Mouse (Mus musculus) left cerebral cortex, postnatal 4 days (tissue): ENCODE results near the gene Dscaml1. TPM values are rescaled to one million over a fixed set of nuclear protein-coding genes. Genes with fewer than 3 reads are reported as not detected.

Source experiments
- DNase-seq: peaks from one replicate; pipeline ENCODE4 v3.0.0-alpha.2; 2022
- intact Hi-C: fragments of 180-260 bp; cut with DNase I; formaldehyde crosslinking; loops from one replicate; pipeline ENCODE4 v1.15.1; 2025
- total RNA-seq, 2 experiments: library from RNA; stranded (reverse); gene quantifications; 2 replicates each; pipeline ENCODE4 v1.2.3; 2021

The Dscaml1 gene
- total RNA-seq, 2 experiments from 2014 or later: 46.6 to 49.1 TPM

- intact Hi-C loops: loop anchor here (5.0 kb wide), 2 partner anchors 108 to 188 kb away; no protein-coding TSS in a partner anchor
- no peak for DNase-seq
Measured at GRCm38 (mm10) chr9:45410614-45411013, 15.8 kb upstream of the Dscaml1 start.

- intact Hi-C loops: loop anchor here (5.0 kb wide), 2 partner anchors 109 to 189 kb away; no protein-coding TSS in a partner anchor
- no peak for DNase-seq
Measured at GRCm38 (mm10) chr9:45411111-45411510, 15.3 kb upstream of the Dscaml1 start.

GRCm38 (mm10) chr9:45411803-45412202, 14.6 kb upstream of the Dscaml1 start:
- intact Hi-C loops: loop anchor here (5.0 kb wide), 2 partner anchors 110 to 190 kb away; no protein-coding TSS in a partner anchor
- no peak for DNase-seq

DNA sequence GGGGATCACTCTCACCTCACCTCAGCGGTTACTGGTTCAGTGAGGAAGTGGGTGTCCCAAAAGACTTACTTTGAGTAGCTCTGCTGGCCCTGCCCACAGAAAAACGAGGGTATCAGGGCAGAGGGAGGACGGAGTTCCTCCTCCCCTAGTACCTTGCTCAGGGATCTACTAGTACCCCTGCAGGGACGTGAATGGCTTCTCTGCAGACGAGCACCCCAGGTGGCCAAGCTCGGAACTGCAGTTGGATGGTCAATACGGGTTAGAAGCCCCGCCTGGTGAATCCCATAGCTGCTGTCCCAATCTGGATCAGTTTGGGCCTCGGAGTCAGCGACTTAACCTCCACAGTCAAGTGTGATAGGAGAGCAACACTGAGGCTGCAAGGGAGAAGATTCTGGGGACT, 14.1 kb upstream of the Dscaml1 start:
- intact Hi-C loops: loop anchor here (5.0 kb wide), 2 partner anchors 110 to 190 kb away; no protein-coding TSS in a partner anchor
- peak; percentile 95 for DNase-seq

GRCm38 (mm10) chr9:45412700-45413477, 13.5 kb upstream of the Dscaml1 start:
- DNase-seq: no peak
- intact Hi-C loops: loop anchor here (5.0 kb wide), 2 partner anchors 111 to 191 kb away; no protein-coding TSS in a partner anchor

DNA sequence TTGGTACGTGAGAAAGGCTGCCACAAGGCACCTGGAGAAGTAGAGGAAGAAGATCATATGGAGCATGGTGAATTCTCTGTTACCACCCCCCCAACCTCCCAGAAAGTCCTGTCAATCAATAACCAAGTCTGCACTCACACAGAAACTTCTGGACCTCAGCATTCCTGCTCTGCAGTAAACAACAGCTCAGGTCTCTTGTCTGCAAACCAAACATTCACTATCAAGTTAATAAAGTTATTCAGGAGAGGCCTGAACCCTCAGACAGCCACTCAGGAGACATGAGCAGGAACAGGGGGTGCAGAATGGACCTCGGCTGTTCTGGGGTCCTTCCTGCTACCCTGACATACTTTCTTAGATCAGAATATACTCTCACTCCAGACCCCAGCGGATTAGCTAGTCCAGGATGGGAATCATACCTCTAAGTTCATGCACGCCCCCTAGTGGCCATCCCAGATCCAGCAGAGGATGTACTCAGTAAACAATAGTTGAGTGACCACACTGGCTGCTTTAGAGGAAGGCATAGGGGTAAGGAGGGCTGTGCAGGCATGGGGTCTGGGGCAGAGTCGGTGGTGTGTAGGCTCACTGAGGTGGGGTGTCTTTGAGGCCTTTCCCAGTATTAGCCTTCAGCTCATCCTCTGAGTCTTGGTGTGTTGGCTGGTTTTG, 12.8 kb upstream of the Dscaml1 start:
- peak; percentile 73 for DNase-seq
- intact Hi-C loops: loop anchor here (5.0 kb wide), 2 partner anchors 111 to 191 kb away; no protein-coding TSS in a partner anchor

- DNase-seq: peak; percentile 74
- intact Hi-C loops: loop anchor here (5.0 kb wide), 1 partner anchor 336 kb away; no protein-coding TSS in a partner anchor
Measured at GRCm38 (mm10) chr9:45415912-45416311, 10.5 kb upstream of the Dscaml1 start.

- DNase-seq: peak; percentile 57
- intact Hi-C loops: loop anchor here (5.0 kb wide), 1 partner anchor 335 kb away; no protein-coding TSS in a partner anchor
Measured at GRCm38 (mm10) chr9:45417245-45417644, 9.2 kb upstream of the Dscaml1 start.

DNA sequence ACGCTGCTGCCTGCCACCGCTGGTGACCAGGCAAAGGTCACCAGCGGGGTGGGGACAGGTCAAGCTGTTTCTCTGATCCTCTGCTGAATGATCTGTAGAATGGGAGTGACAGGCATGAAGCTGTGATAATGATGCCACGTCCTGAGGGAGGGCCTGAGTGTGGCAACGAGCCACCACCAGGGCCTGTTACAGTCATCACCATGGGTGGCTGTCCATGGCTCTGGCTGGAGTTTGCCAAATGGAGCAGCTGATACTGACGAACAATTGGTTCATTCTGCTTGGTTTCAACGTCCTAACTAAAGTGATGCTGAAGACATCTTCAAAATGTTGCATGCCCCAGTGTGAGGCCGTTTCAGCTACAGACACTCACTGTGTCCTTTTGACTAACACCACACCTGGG, 8.2 kb upstream of the Dscaml1 start:
- DNase-seq: peak; percentile 49
- intact Hi-C loops: loop anchor here (5.0 kb wide), 1 partner anchor 334 kb away; no protein-coding TSS in a partner anchor

- peak; percentile 51 for DNase-seq
- intact Hi-C loops: loop anchor here (5.0 kb wide), 1 partner anchor 406 kb away; the partner anchor contains the start of gene Cep164
Measured at GRCm38 (mm10) chr9:45421209-45421608, 5.2 kb upstream of the Dscaml1 start.

GRCm38 (mm10) chr9:45422761-45423298, 3.6 kb upstream of the Dscaml1 start:
- DNase-seq: no peak
- intact Hi-C loops: loop anchor here (5.0 kb wide), 1 partner anchor 404 kb away; the partner anchor contains the start of gene Cep164

DNA sequence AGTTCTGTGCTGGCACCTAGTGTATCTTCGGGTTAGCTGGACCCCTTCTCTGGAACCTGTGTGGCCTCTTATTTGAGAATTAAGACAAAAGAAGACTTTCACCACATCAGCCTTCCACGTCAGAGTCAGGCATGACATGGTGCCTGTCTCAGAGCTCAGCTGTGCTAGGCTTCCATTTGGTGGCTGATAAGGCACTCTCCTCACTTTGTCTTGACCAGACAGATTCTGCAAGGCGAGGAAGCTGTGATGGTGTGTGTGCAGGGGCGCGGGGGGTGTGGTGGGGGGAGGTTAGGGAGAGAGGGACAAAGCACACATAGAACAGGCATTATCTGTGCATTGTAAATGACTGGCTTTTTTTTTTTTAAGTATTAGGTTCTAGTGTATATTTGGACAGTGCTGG, 3.0 kb downstream of the Dscaml1 start:
- intact Hi-C loops: no loop called here
- no peak for DNase-seq

DNA sequence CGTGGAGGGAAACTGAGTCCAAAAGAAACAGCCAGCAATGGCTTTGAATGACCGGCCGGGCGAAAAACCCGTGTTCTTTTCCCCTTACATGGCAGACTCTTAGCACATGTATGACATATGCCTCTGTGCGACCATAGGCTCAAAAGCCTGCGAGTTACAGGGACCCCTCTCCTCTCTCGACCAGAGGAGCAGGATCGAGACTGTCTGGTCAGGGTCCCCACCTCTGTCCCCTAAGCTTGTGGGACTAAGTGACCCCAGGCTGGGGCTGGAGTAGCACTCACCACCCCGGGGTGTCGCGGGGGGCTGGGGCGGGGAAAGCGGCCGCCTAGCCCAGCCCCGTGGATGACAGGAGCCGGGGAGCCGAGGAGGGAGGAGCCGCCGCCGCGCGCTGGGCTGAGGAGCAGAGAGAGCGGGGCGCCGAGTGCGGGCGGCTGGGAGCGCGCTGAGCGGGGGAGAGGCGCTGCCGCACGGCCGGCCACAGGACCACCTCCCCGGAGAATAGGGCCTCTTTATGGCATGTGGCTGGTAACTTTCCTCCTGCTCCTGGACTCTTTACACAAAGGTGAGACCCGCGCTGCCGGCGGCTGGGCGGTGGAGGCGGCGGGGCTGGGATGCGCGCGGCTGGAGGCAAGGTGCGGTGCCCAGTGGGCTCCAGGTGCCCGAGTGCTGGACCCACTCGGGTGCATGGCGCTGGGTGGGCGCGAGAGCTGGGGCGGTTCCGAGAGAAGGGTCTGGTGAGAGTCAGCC, 3.7 kb downstream of the Dscaml1 start:
- peak; percentile 36 for DNase-seq
- intact Hi-C loops: loop anchor here (10.0 kb wide), 1 partner anchor 265 kb away; no protein-coding TSS in a partner anchor

- DNase-seq: no peak
- intact Hi-C loops: loop anchor here (10.0 kb wide), 1 partner anchor 264 kb away; no protein-coding TSS in a partner anchor
Measured at GRCm38 (mm10) chr9:45430698-45430959, 4.2 kb downstream of the Dscaml1 start.

DNA sequence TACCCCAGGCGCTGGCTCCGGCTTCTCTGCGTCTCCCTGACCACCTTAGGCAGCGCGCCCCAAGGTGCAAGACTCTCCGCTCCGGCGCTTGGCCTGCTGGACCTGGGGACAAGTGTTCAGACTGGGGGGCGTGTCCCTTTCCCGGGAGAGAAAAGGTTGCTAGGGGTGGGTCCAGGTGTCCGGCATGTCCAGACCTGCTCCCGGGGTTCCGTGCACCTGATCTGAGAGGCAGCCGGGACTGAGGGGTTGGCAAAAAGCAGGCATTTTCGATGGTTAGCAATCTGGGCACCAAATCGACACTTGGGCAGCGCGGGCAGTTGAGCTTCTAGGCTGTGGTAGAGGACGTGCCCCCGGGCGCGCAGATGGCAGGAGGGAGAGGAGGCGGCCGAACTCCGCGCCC, 4.7 kb downstream of the Dscaml1 start:
- DNase-seq: peak; percentile 50

DNA sequence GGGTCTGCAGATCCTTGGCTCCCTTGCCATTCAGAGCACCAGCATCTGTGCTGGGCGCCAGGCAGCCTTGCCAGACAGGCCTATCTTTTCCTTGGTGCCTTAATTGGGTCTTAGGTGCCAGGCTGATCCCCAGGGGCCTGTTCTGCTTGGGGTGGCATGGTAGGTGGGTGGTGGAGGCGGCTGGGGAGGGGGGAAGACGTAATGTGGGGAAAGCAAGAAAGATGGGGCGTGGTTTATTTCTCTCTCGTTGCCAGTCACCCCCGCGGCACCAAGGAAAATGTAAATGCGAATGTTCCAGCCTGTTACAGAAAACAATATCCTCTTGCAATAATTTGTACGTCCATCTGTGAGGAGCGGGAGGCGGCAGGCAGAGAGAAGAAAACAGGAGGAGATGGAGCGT, 6.2 kb downstream of the Dscaml1 start:
- DNase-seq: peak; percentile 45
- intact Hi-C loops: loop anchor here (10.0 kb wide), 1 partner anchor 262 kb away; no protein-coding TSS in a partner anchor

More for the DNA sequence above, 4.7 kb downstream of the Dscaml1 start:
- intact Hi-C loops: loop anchor here (10.0 kb wide), 1 partner anchor 264 kb away; no protein-coding TSS in a partner anchor

- intact Hi-C loops: loop anchor here (10.0 kb wide), 1 partner anchor 262 kb away; no protein-coding TSS in a partner anchor
Measured at GRCm38 (mm10) chr9:45433119-45433518, 6.7 kb downstream of the Dscaml1 start.

GRCm38 (mm10) chr9:45434171-45434570, 7.7 kb downstream of the Dscaml1 start:
- intact Hi-C loops: loop anchor here (10.0 kb wide), 1 partner anchor 261 kb away; no protein-coding TSS in a partner anchor
- DNase-seq: no peak

More at GRCm38 (mm10) chr9:45433119-45433518, 6.7 kb downstream of the Dscaml1 start:
- no peak for DNase-seq

DNA sequence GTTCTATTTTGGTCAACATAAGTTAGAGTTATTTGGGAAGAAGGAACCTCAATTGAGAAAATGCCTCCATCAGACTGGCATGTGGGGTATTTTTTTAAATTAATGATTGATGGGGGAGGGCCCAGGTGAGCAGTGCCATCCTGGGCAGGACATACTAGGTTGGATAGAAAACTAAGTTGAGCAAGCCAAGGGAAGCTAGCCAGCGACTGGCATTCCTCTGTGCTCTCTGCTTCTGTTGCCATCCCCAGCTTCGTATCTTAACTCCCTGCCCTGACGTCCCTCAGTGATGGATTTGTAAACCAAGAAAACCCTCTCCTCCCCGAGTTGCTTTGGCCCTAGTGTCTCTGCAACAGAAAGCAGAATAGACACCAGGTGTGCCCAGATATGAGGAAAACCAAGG, 12.6 kb downstream of the Dscaml1 start:
- intact Hi-C loops: loop anchor here (10.0 kb wide), 1 partner anchor 256 kb away; no protein-coding TSS in a partner anchor
- DNase-seq: no peak
